Mouse (Mus musculus) liver, adult 2 months (tissue): Measurements from ENCODE around the gene Slc9a9. TPM values are rescaled to one million over a fixed set of nuclear protein-coding genes. Genes with fewer than 3 reads are reported as not detected.
A peak's percentile ranks its signal among the peaks of the same experiment; 100 is the strongest.

ENCODE experiments used
- DNase-seq: peaks from one replicate; pipeline ENCODE4 v3.0.0-alpha.2; 2011; ENCODE audit warnings: low read depth, low spot score; ENCODE audit errors: extremely low read depth
- H3K27ac ChIP-seq: fragments of 200-500 bp; replicated peaks from 2 replicates; pipeline ENCODE4 v1.5.1; 2012; ENCODE audit warnings: low read depth, mild to moderate bottlenecking, control low read depth, inconsistent platforms, low read length; ENCODE audit not compliant: insufficient read depth
- H3K27me3 ChIP-seq: fragments of 200-500 bp; 2 replicates; pipeline ENCODE4 v1.6.1; 2012; ENCODE audit warnings: mild to moderate bottlenecking, moderate library complexity, low read length, inconsistent platforms; ENCODE audit not compliant: control insufficient read depth, insufficient read depth
- H3K36me3 ChIP-seq: fragments of 200-500 bp; 2 replicates; pipeline ENCODE4 v1.6.1; 2012; ENCODE audit warnings: low read length, inconsistent platforms; ENCODE audit not compliant: control insufficient read depth, insufficient read depth
- H3K4me1 ChIP-seq: fragments of 200-500 bp; 2 replicates; pipeline ENCODE4 v1.6.1; 2011; ENCODE audit warnings: low read length; ENCODE audit not compliant: control insufficient read depth, insufficient read depth
- H3K4me3 ChIP-seq: fragments of 200-500 bp; 2 replicates; pipeline ENCODE4 v1.5.1; 2011; ENCODE audit warnings: low read depth, mild to moderate bottlenecking, control low read depth, low read length, moderate library complexity; ENCODE audit not compliant: insufficient read depth
- H3K79me2 ChIP-seq: fragments of 200-500 bp; 2 replicates; pipeline ENCODE4 v1.6.1; 2012; ENCODE audit warnings: inconsistent platforms, mild to moderate bottlenecking, low read length, moderate library complexity; ENCODE audit not compliant: control insufficient read depth, insufficient read depth
- H3K9ac ChIP-seq: fragments of 200-500 bp; 2 replicates; pipeline ENCODE4 v1.6.1; 2012; ENCODE audit warnings: low read depth, mild to moderate bottlenecking, control low read depth, inconsistent platforms, low read length
- CTCF ChIP-seq: fragments of 200-500 bp; IDR thresholded peaks from 2 replicates; pipeline ENCODE4 v1.5.1; 2011; ENCODE audit warnings: low read depth, low read length, control low read depth
- POLR2A ChIP-seq: fragments of 200-500 bp; IDR thresholded peaks from 2 replicates; pipeline ENCODE4 v1.6.1; 2011; ENCODE audit warnings: low read length, control low read depth; ENCODE audit not compliant: insufficient read depth; ENCODE audit errors: extremely low read depth
- WGBS: fragments of 180-500 bp; shearing (Covaris S2); methylation state at CpG from one replicate; pipeline ENCODE4 v1.1.7; 2018; 5-methylcytosine and 5-hydroxymethylcytosine counted together
- polyA plus RNA-seq: library from polyadenylated mRNA; depleted of rRNA; stranded (reverse); fragments of >200 nt; gene quantifications from 2 replicates; pipeline ENCODE4 v1.2.3, GENCODE M21; 2012
- total RNA-seq: library from RNA; depleted of rRNA; stranded (reverse); fragments of >200 nt; gene quantifications from 2 replicates; pipeline ENCODE4 v1.2.3, GENCODE M21; 2014

Gene Slc9a9
- total and polyA plus RNA-seq, 2 experiments = 1.7 to 6.0 TPM

DNA sequence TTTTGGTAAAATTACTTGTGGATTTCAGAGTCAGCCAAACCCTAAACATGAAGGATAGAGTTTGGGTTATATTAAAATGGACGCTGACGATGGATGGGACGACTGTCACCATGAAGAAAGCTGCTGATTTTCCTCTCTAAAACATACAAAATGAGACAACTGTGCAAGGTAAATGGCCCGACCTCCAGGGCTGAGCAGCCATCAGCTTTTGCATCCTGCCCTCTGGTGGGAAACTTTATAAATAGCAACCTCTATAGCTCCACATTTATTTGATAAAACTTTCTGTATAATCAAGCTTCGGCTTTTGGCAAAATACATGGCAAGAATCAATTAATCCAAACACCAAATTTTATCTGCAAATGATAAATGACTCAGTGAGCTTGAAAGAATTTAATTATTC lies 57.7 kb downstream of the Slc9a9 start:
- H3K79me2 ChIP-seq = no peaks in the 10 kb centered on the region
- TF ChIP-seq POLR2A = no peak
- TF ChIP-seq CTCF = peak; percentile 61
- H3K4me3 ChIP-seq = no peak overlapping the region
- H3K27me3 ChIP-seq = no peaks in the 10 kb centered on the region
- DNase-seq = peak; percentile 7
- no peak overlapping the region for H3K27ac ChIP-seq
- H3K4me1 ChIP-seq = no peaks in the 10 kb centered on the region
- 29% methylated on average over 5 of the region's 5 CpGs for WGBS
- no peaks in the 10 kb centered on the region for H3K36me3 ChIP-seq
- H3K9ac ChIP-seq = no peak overlapping the region

DNA sequence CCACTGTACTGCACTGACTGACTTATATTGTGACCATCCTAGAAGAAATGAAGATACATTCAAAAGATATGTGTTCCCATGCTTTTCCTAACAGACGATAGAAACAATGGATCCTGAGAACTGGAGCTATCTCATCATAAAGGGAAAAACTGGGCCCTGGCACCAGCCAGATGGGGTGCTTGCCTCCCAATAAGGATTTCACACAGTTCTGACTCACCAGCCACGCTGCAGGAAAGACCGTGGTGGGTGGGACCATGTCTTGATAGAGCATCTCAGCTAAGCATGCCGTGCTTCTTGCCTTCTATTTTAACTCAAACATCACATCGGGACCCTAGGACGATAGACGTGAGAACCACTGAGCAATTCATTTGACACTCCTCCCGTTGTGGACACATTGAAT lies 60.7 kb downstream of the Slc9a9 start:
- Histone ChIP-seq H3K9ac (no peak overlapping the region), H3K27ac (no peak overlapping the region), H3K4me1 (no peaks in the 10 kb centered on the region), H3K27me3 (no peaks in the 10 kb centered on the region), H3K79me2 (no peaks in the 10 kb centered on the region), H3K36me3 (no peaks in the 10 kb centered on the region), H3K4me3 (no peak overlapping the region)
- no peak for DNase-seq
- TF ChIP-seq CTCF (no peak), POLR2A (no peak)
- WGBS = 91% methylated on average over 8 of the region's 8 CpGs

DNA sequence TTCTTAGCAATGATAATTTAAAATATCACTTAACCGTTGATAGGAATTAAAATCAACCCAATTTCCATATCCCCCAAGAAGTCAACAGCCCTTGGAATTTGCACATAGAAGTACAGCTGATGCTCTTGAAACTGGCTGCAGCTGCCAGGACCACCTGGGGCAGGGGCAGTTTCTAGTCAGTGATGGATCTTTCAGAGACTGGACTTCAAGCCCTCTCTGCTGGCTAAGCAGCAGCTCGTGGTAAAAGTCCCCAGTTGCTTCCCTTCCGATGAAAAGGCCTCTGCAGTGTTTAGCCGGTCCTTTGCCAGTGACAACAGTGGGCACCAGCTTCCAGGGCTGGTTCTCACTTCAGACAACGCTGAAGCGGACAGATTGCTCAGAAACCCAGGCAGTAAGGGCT lies 62.4 kb downstream of the Slc9a9 start:
- Histone ChIP-seq H3K27ac (no peak overlapping the region), H3K36me3 (no peaks in the 10 kb centered on the region), H3K27me3 (no peaks in the 10 kb centered on the region), H3K79me2 (no peaks in the 10 kb centered on the region), H3K4me3 (no peak overlapping the region), H3K9ac (no peak overlapping the region), H3K4me1 (no peaks in the 10 kb centered on the region)
- WGBS = 85% methylated on average over 6 of the region's 6 CpGs
- DNase-seq = no peak
- TF ChIP-seq POLR2A = no peak
- no peak for TF ChIP-seq CTCF

DNA sequence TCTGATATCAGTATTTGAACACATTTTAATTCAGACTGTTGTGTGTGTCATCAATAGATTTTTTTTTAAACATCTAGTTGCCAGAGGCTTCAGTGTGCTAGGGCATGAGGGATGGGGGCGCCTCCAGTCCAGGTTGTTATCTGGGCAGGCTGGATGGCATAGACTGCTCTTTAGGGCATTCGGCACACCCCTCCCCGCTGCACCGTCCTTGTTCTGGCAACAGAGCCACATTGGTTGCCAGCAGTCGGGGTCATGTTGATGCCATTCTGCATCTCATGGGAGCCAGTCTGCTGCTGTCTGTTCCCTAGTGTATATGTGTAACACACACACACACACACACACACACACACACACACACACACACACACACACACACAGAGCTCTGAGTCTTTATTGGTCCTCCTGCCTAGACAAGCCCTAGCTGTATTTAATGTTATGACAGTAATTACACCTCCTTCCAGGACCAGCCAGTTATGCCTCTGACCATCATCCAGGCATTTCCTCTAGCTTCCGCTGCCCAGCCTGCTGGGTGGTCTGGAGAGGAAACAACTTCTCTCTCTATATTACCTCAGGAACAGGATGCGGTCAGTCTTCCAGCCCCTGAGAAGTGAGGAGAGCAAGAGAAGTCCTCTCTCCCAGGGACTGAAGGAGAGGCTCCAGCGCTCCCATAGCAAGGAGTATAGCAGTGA lies 63.0 kb downstream of the Slc9a9 start:
- Histone ChIP-seq H3K36me3 (no peaks in the 10 kb centered on the region), H3K4me1 (no peaks in the 10 kb centered on the region), H3K27ac (no peak overlapping the region), H3K79me2 (no peaks in the 10 kb centered on the region), H3K4me3 (no peak overlapping the region), H3K9ac (no peak overlapping the region), H3K27me3 (no peaks in the 10 kb centered on the region)
- WGBS = 75% methylated on average over 8 of the region's 8 CpGs
- DNase-seq = no peak
- no peak for TF ChIP-seq CTCF
- no peak for TF ChIP-seq POLR2A

DNA sequence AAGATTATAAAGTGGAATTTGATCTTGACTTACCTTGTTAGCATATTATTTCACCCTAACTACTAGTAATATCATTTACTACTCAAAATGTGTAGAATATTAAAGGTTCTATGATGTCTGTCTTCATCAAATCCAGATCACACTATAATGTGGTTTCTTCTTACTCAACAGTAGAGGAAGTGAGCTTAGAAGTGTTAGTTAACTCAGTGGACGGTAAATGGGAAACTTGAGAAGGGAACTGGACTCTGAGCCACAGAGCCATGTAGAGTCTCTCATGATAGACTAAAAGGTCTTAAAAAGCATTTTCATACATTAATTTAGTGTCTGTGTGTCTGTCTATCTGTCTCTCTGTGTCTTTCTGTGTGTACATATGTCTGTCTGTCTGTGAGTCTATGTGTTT lies 64.6 kb downstream of the Slc9a9 start:
- TF ChIP-seq CTCF = no peak
- no peak for TF ChIP-seq POLR2A

DNA sequence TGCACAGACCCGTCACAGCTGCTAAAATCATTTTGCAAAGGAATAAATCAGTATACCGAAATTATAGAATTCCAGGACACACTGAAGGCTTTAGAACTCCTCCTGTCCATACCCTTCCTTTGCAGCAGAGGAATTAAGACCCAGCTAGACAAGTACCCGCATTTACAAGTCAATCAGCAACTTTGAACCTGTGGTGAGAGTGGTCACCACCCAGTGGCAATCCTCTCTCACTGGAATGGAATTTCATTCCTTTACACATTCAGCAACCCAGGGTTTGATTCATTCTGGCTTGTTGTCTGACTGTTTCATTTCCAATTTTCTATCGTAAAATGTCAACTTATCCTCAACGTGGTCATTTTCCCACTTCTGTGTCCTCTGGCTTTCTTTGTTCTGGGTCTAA lies 67.5 kb downstream of the Slc9a9 start:
- no peaks in the 10 kb centered on the region for H3K27me3 ChIP-seq
- DNase-seq = no peak
- no peaks in the 10 kb centered on the region for H3K79me2 ChIP-seq
- no peak overlapping the region for H3K4me3 ChIP-seq
- 68% methylated on average over 5 of the region's 5 CpGs for WGBS
- TF ChIP-seq CTCF (no peak), POLR2A (no peak)
- no peak overlapping the region for H3K9ac ChIP-seq
- H3K27ac ChIP-seq = no peak overlapping the region
- no peaks in the 10 kb centered on the region for H3K4me1 ChIP-seq
- H3K36me3 ChIP-seq = no peaks in the 10 kb centered on the region

More for the DNA sequence above, 64.6 kb downstream of the Slc9a9 start:
- no peak overlapping the region for H3K9ac ChIP-seq
- no peaks in the 10 kb centered on the region for H3K36me3 ChIP-seq
- no peak for DNase-seq
- no peaks in the 10 kb centered on the region for H3K79me2 ChIP-seq
- no peak overlapping the region for H3K4me3 ChIP-seq
- no peaks in the 10 kb centered on the region for H3K4me1 ChIP-seq
- 78% methylated on average over 1 of the region's 1 CpGs for WGBS
- no peak overlapping the region for H3K27ac ChIP-seq
- H3K27me3 ChIP-seq = no peaks in the 10 kb centered on the region
